Mouse (Mus musculus) c-Kit-positive CD71-positive TER-119-positive erythroid progenitor cells, embryonic 14.5 days (primary cell): Measurements from ENCODE around the gene Tmem156.

Experiments
- DNase-seq: peaks from one replicate; pipeline ENCODE4 v3.0.0-alpha.2; 2013; ENCODE audit warnings: low spot score

The Tmem156 gene

GRCm38 (mm10) chr5:65046442-65047284 is 45.3 kb downstream of the Tmem156 start:
- no peak for DNase-seq

GRCm38 (mm10) chr5:65045642-65046370 is 46.1 kb downstream of the Tmem156 start:
- DNase-seq: no peak

GRCm38 (mm10) chr5:65043407-65043895 is 48.5 kb downstream of the Tmem156 start:
- no peak for DNase-seq

GRCm38 (mm10) chr5:65040463-65040862 is 51.5 kb downstream of the Tmem156 start:
- DNase-seq: no peak

GRCm38 (mm10) chr5:65038811-65039571 is 52.9 kb downstream of the Tmem156 start:
- no peak for DNase-seq

- DNase-seq: no peak
Observed at GRCm38 (mm10) chr5:65038305-65038704, 53.6 kb downstream of the Tmem156 start.

- DNase-seq: no peak
Observed at GRCm38 (mm10) chr5:65036597-65036996, 55.3 kb downstream of the Tmem156 start.

GRCm38 (mm10) chr5:65028019-65028418 is 63.9 kb downstream of the Tmem156 start:
- DNase-seq: no peak

- no peak for DNase-seq
Observed at GRCm38 (mm10) chr5:65026776-65027175, 65.2 kb downstream of the Tmem156 start.

- no peak for DNase-seq
Observed at GRCm38 (mm10) chr5:65025916-65026315, 66.0 kb downstream of the Tmem156 start.

GRCm38 (mm10) chr5:65024641-65025040 is 67.3 kb downstream of the Tmem156 start:
- DNase-seq: no peak

- DNase-seq: no peak
Observed at GRCm38 (mm10) chr5:65022006-65022405, 69.9 kb downstream of the Tmem156 start.

GRCm38 (mm10) chr5:65019823-65020222 is 72.1 kb downstream of the Tmem156 start:
- no peak for DNase-seq

GRCm38 (mm10) chr5:65019109-65019508 is 72.8 kb downstream of the Tmem156 start:
- no peak for DNase-seq

GRCm38 (mm10) chr5:65015508-65015907 is 76.4 kb downstream of the Tmem156 start:
- no peak for DNase-seq

GRCm38 (mm10) chr5:65011901-65012573 is 79.9 kb downstream of the Tmem156 start:
- no peak for DNase-seq

- no peak for DNase-seq
Observed at GRCm38 (mm10) chr5:65006011-65006491, 85.9 kb downstream of the Tmem156 start.

GRCm38 (mm10) chr5:65005251-65005650 is 86.7 kb downstream of the Tmem156 start:
- no peak for DNase-seq
